Mouse (Mus musculus) embryonic facial prominence, embryonic 10.5 days (tissue): ENCODE data around the gene Sfn. TPM values are rescaled to one million over a fixed set of nuclear protein-coding genes. Genes with fewer than 3 reads are reported as not detected.
A peak's percentile ranks its signal among the peaks of the same experiment; 100 is the strongest.

Experiments
- DNase-seq: peaks from one replicate; pipeline ENCODE4 v3.0.0-alpha.2; 2017; ENCODE audit warnings: low spot score
- H3K27ac ChIP-seq: fragments of 300-500 bp; sonication (generic); replicated peaks from 2 replicates; pipeline ENCODE4 v1.5.1; 2016; ENCODE audit warnings: mild to moderate bottlenecking
- H3K27me3 ChIP-seq: fragments of 300-500 bp; sonication (generic); replicated peaks from 2 replicates; pipeline ENCODE4 v1.6.1; 2016; ENCODE audit warnings: low read depth, mild to moderate bottlenecking; ENCODE audit not compliant: poor library complexity, severe bottlenecking
- H3K36me3 ChIP-seq: fragments of 300-500 bp; sonication (generic); replicated peaks from 2 replicates; pipeline ENCODE4 v1.6.1; 2016; ENCODE audit warnings: mild to moderate bottlenecking, moderate library complexity
- H3K4me1 ChIP-seq: fragments of 300-500 bp; sonication (generic); 2 replicates; pipeline ENCODE4 v1.6.1; 2016
- H3K4me3 ChIP-seq: fragments of 300-500 bp; sonication (generic); 2 replicates; pipeline ENCODE4 v1.5.1; 2016; ENCODE audit warnings: mild to moderate bottlenecking, moderate library complexity
- H3K9me3 ChIP-seq: fragments of 300-500 bp; sonication (generic); 2 replicates; pipeline ENCODE4 v1.6.1; 2016; ENCODE audit warnings: mild to moderate bottlenecking
- WGBS: fragments of 180-500 bp; shearing (Covaris S2); methylation state at CpG from one replicate; pipeline ENCODE4 v1.1.7; 2016; 5-methylcytosine and 5-hydroxymethylcytosine counted together
- polyA plus RNA-seq: library from polyadenylated mRNA; unstranded; fragments of >200 nt; fragmentation: Nextera tagmentation; extraction: Ambion mirVana; gene quantifications from 2 replicates; pipeline ENCODE4 v1.2.1, GENCODE M21; 2016

Gene Sfn
- polyA plus RNA-seq, 1 experiment from 2014 or later: 35.7 TPM

- Histone ChIP-seq H3K4me3 (peak overlapping the region; percentile 64), H3K9me3 (no peaks in the 10 kb centered on the region), H3K36me3 (peaks cover 14% of the 10 kb centered on the region), H3K27ac (peak overlapping the region; percentile 66), H3K27me3 (peaks cover 64% of the 10 kb centered on the region), H3K4me1 (peaks cover 43% of the 10 kb centered on the region)
- DNase-seq: no peak
- 19% methylated on average over 7 of the region's 7 CpGs for WGBS
Measured at GRCm38 (mm10) chr4:133599116-133599515, 2.9 kb downstream of the Sfn start.

- H3K4me3 ChIP-seq: peak overlapping the region; percentile 64; the same call in 1 of the 2 replicates
- H3K27ac ChIP-seq: no peak overlapping the region
- DNase-seq: no peak
- H3K9me3 ChIP-seq: no peaks in the 10 kb centered on the region
- peaks cover 43% of the 10 kb centered on the region for H3K4me1 ChIP-seq
- 45% methylated on average over 4 of the region's 4 CpGs for WGBS
- peaks cover 64% of the 10 kb centered on the region for H3K27me3 ChIP-seq
- peaks cover 9% of the 10 kb centered on the region for H3K36me3 ChIP-seq
Measured at GRCm38 (mm10) chr4:133598616-133599015, 3.4 kb downstream of the Sfn start.

- no peak overlapping the region for H3K27ac ChIP-seq
- peaks cover 18% of the 10 kb centered on the region for H3K36me3 ChIP-seq
- 82% methylated on average over 6 of the region's 6 CpGs for WGBS
- DNase-seq: no peak
- H3K27me3 ChIP-seq: peaks cover 39% of the 10 kb centered on the region
- H3K4me1 ChIP-seq: peaks cover 28% of the 10 kb centered on the region
- H3K4me3 ChIP-seq: no peak overlapping the region
- no peaks in the 10 kb centered on the region for H3K9me3 ChIP-seq
Measured at GRCm38 (mm10) chr4:133596084-133596483, 5.9 kb downstream of the Sfn start.

GRCm38 (mm10) chr4:133595538-133595937 is 6.4 kb downstream of the Sfn start:
- H3K27ac ChIP-seq: no peak overlapping the region
- WGBS: 71% methylated on average over 7 of the region's 7 CpGs

GRCm38 (mm10) chr4:133592570-133592969 is 9.4 kb downstream of the Sfn start:
- Histone ChIP-seq H3K4me1 (peaks cover 7% of the 10 kb centered on the region), H3K9me3 (no peaks in the 10 kb centered on the region), H3K27ac (no peak overlapping the region), H3K36me3 (peaks cover 53% of the 10 kb centered on the region), H3K4me3 (no peak overlapping the region), H3K27me3 (peaks cover 4% of the 10 kb centered on the region)
- WGBS: 38% methylated on average over 7 of the region's 7 CpGs
- DNase-seq: peak; percentile 85

More at GRCm38 (mm10) chr4:133595538-133595937, 6.4 kb downstream of the Sfn start:
- H3K36me3 ChIP-seq: peaks cover 24% of the 10 kb centered on the region
- H3K9me3 ChIP-seq: no peaks in the 10 kb centered on the region
- H3K4me3 ChIP-seq: no peak overlapping the region
- no peak for DNase-seq
- H3K27me3 ChIP-seq: peaks cover 33% of the 10 kb centered on the region
- peaks cover 28% of the 10 kb centered on the region for H3K4me1 ChIP-seq

GRCm38 (mm10) chr4:133584059-133584951 is 17.7 kb downstream of the Sfn start, which contains the start of gene Gpn2:
Gpn2 (plus strand) TSS chr4:133584362.
- H3K27ac ChIP-seq: peak within 1 kb of the TSS; percentile 85
- H3K4me1 ChIP-seq: peaks cover 18% of the 10 kb centered on the region
- 3% methylated on average over 65 of the region's 65 CpGs for WGBS
- H3K27me3 ChIP-seq: no peaks in the 10 kb centered on the region
- peaks cover 74% of the 10 kb centered on the region for H3K36me3 ChIP-seq
- no peaks in the 10 kb centered on the region for H3K9me3 ChIP-seq
- peak; percentile 85 for DNase-seq
- peak within 1 kb of the TSS; percentile 97 for H3K4me3 ChIP-seq

GRCm38 (mm10) chr4:133583690-133584058 is 18.3 kb downstream of the Sfn start:
- Histone ChIP-seq H3K9me3 (no peaks in the 10 kb centered on the region), H3K27ac (peak overlapping the region; percentile 85), H3K36me3 (peaks cover 74% of the 10 kb centered on the region), H3K4me3 (peak overlapping the region; percentile 97), H3K27me3 (no peaks in the 10 kb centered on the region), H3K4me1 (peaks cover 18% of the 10 kb centered on the region)
- 64% methylated on average over 6 of the region's 6 CpGs for WGBS
- no peak for DNase-seq

GRCm38 (mm10) chr4:133577983-133578382 is 24.0 kb downstream of the Sfn start:
- H3K27me3 ChIP-seq: no peaks in the 10 kb centered on the region
- 79% methylated on average over 12 of the region's 12 CpGs for WGBS
- H3K4me1 ChIP-seq: peaks cover 20% of the 10 kb centered on the region
- H3K27ac ChIP-seq: no peak overlapping the region
- H3K4me3 ChIP-seq: no peak overlapping the region
- peaks cover 51% of the 10 kb centered on the region for H3K36me3 ChIP-seq
- H3K9me3 ChIP-seq: no peaks in the 10 kb centered on the region
- no peak for DNase-seq

GRCm38 (mm10) chr4:133574843-133575202 is 27.1 kb downstream of the Sfn start:
- Histone ChIP-seq H3K27ac (peak overlapping the region; percentile 89), H3K36me3 (peaks cover 22% of the 10 kb centered on the region), H3K4me3 (peak overlapping the region; percentile 97), H3K4me1 (peaks cover 24% of the 10 kb centered on the region), H3K9me3 (no peaks in the 10 kb centered on the region), H3K27me3 (no peaks in the 10 kb centered on the region)
- WGBS: 1% methylated on average over 41 of the region's 41 CpGs
- no peak for DNase-seq

- peak within 1 kb of the TSS; percentile 97 for H3K4me3 ChIP-seq
- no peaks in the 10 kb centered on the region for H3K27me3 ChIP-seq
- peaks cover 24% of the 10 kb centered on the region for H3K4me1 ChIP-seq
- H3K27ac ChIP-seq: peak within 1 kb of the TSS; percentile 89
- DNase-seq: peak; percentile 93
- peaks cover 16% of the 10 kb centered on the region for H3K36me3 ChIP-seq
- no peaks in the 10 kb centered on the region for H3K9me3 ChIP-seq
- 8% methylated on average over 44 of the region's 44 CpGs for WGBS
Measured at GRCm38 (mm10) chr4:133574070-133574842, 27.7 kb downstream of the Sfn start, which contains the start of gene Gpatch3. Gpatch3 (plus strand) TSS chr4:133574745.

- H3K27ac ChIP-seq: no peak overlapping the region
- 60% methylated on average over 10 of the region's 10 CpGs for WGBS
- no peaks in the 10 kb centered on the region for H3K9me3 ChIP-seq
- no peak overlapping the region for H3K4me3 ChIP-seq
- peaks cover 14% of the 10 kb centered on the region for H3K4me1 ChIP-seq
- no peak for DNase-seq
- H3K27me3 ChIP-seq: no peaks in the 10 kb centered on the region
- no peaks in the 10 kb centered on the region for H3K36me3 ChIP-seq
Measured at GRCm38 (mm10) chr4:133570066-133570466, 31.9 kb downstream of the Sfn start.

- Histone ChIP-seq H3K27ac (no peak overlapping the region), H3K36me3 (no peaks in the 10 kb centered on the region), H3K9me3 (peaks cover 2% of the 10 kb centered on the region; the same call in 1 of the 2 replicates), H3K4me1 (peaks cover 10% of the 10 kb centered on the region), H3K4me3 (no peak overlapping the region), H3K27me3 (no peaks in the 10 kb centered on the region)
- no peak for DNase-seq
- WGBS: 79% methylated on average over 10 of the region's 10 CpGs
Measured at GRCm38 (mm10) chr4:133569291-133570065, 32.5 kb downstream of the Sfn start.
